Mouse (Mus musculus) embryonic facial prominence, embryonic 13.5 days (tissue): ENCODE data around the gene Cand1. TPM values are rescaled to one million over a fixed set of nuclear protein-coding genes. Genes with fewer than 3 reads are reported as not detected.

Source experiments
- ATAC-seq: fragments of 200-750 bp; cut with Nextera tagmentation; 2 replicates; pipeline ENCODE4 v1.8.0; 2017; ENCODE audit warnings: low read depth; ENCODE audit not compliant: insufficient number of reproducible peaks, insufficient read depth, low FRiP score, low TSS enrichment
- H3K27ac ChIP-seq: fragments of 300-500 bp; sonication (generic); 2 replicates; pipeline ENCODE4 v1.5.1; 2015; ENCODE audit warnings: moderate library complexity, mild to moderate bottlenecking, inconsistent platforms
- H3K27me3 ChIP-seq: fragments of 300-500 bp; sonication (generic); 2 replicates; pipeline ENCODE4 v1.6.1; 2015; ENCODE audit warnings: mild to moderate bottlenecking, inconsistent platforms
- H3K36me3 ChIP-seq: fragments of 300-500 bp; sonication (generic); 2 replicates; pipeline ENCODE4 v1.6.1; 2015; ENCODE audit warnings: mild to moderate bottlenecking, inconsistent platforms
- H3K4me1 ChIP-seq: fragments of 300-500 bp; sonication (generic); 2 replicates; pipeline ENCODE4 v1.6.1; 2015; ENCODE audit warnings: inconsistent platforms
- H3K4me2 ChIP-seq: fragments of 300-500 bp; sonication (generic); 2 replicates; pipeline ENCODE4 v1.6.1; 2015; ENCODE audit warnings: moderate library complexity, mild to moderate bottlenecking, inconsistent platforms
- H3K4me3 ChIP-seq: fragments of 300-500 bp; sonication (generic); 2 replicates; pipeline ENCODE4 v1.5.1; 2015; ENCODE audit warnings: mild to moderate bottlenecking, inconsistent platforms
- H3K9ac ChIP-seq: fragments of 300-500 bp; sonication (generic); 2 replicates; pipeline ENCODE4 v1.6.1; 2015; ENCODE audit warnings: mild to moderate bottlenecking, inconsistent platforms
- H3K9me3 ChIP-seq: fragments of 300-500 bp; sonication (generic); 2 replicates; pipeline ENCODE4 v1.6.1; 2016; ENCODE audit warnings: inconsistent platforms
- WGBS: fragments of 180-500 bp; shearing (Covaris S2); methylation state at CpG from one replicate; pipeline ENCODE4 v1.1.7; 2015; ENCODE audit warnings: mixed read lengths; 5-methylcytosine and 5-hydroxymethylcytosine counted together
- polyA plus RNA-seq: library from polyadenylated mRNA; unstranded; fragments of >200 nt; fragmentation: Nextera tagmentation; extraction: Ambion mirVana; gene quantifications from 2 replicates; pipeline ENCODE4 v1.2.1, GENCODE M21; 2015

Cand1 gene
- polyA plus RNA-seq = 60.8 and 63.6 TPM in 2 replicates

DNA sequence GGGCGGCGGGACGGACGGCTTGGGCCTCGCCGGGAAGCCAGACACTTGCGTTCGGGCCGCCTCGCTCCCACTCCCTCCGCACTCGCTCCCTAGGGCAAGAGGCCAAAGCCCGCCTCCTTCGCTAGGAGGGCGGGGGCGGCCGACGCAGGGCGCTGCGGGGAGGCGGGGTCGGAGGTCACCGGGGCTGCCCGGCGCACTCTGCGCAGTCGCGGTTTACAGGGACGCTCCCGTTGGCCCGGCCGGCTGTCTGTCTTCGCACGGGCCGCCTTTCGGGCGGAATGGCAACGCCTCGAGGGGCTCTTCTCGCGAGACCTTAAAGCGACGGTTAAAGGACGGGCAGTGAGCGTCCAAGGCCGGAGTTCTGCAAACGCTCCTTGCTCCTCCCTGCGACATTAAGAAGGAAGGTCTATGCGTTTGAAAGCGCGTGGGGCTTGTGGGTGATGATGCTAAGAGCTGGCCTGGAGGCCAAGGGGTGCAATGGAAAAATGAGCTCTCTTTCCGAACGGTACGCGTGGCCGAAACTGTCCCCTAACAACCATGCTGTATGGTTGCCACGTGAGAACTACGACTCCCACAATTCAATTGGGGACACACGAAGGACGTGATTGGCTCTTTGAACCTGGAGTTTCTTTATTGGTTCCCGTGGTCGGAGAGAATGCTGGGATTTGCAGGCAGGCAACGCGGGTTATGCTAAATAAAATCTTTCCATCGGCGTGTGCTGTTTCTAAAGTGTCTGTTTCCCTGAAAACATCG is at the start of gene Cand1:
Gene Cand1 (minus strand): TSS at position 87 of the 753 bp plus-strand sequence.
- peak; percentile 98 for ATAC-seq
- H3K4me2 ChIP-seq = peak within 1 kb of the TSS; percentile 78
- peak within 1 kb of the TSS; percentile 98 for H3K27ac ChIP-seq
- no peaks in the 10 kb centered on the region for H3K9me3 ChIP-seq
- peaks cover 12% of the 10 kb centered on the region for H3K36me3 ChIP-seq
- peaks cover 19% of the 10 kb centered on the region for H3K4me1 ChIP-seq
- no peaks in the 10 kb centered on the region for H3K27me3 ChIP-seq
- under 1% methylated on average over 59 of the region's 67 CpGs for WGBS
- H3K9ac ChIP-seq = peak within 1 kb of the TSS; percentile 99
- H3K4me3 ChIP-seq = peak within 1 kb of the TSS; percentile 100

- 0 out of 2 replicates have a peak, but pooled peaks cover 3% of the 10 kb centered on the region for H3K9me3 ChIP-seq
Measured at GRCm38 (mm10) chr10:119278871-119279270, 39.0 kb upstream of the Cand1 start.

DNA sequence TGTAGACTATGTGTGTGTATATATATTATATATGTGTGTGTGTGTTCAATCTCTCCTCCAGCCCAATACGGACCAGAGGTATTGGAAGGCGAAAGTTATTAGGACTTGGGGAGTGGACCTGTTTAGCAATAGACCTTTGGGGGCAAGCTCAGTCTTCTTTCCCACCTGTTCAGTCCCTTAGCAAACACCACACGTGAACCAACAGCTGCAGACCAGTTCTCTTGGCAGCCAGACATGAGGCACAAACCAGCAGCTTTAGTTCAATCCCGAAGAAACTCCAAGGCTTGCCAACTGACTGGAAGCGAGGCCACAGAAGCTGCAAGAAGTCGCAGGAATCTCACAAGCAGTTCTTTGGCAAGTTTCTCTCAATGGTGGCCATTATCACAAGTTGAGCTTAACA is 34.5 kb upstream of the Cand1 start:
- Histone ChIP-seq H3K4me2 (no peak overlapping the region), H3K4me3 (no peak overlapping the region), H3K27me3 (no peaks in the 10 kb centered on the region), H3K4me1 (no peaks in the 10 kb centered on the region), H3K27ac (no peak overlapping the region), H3K9me3 (0 out of 2 replicates have a peak, but pooled peaks cover 3% of the 10 kb centered on the region), H3K36me3 (no peaks in the 10 kb centered on the region), H3K9ac (no peak overlapping the region)
- 91% methylated on average over 6 of the region's 6 CpGs for WGBS
- ATAC-seq = no peak

More at GRCm38 (mm10) chr10:119278871-119279270, 39.0 kb upstream of the Cand1 start:
- Histone ChIP-seq H3K36me3 (no peaks in the 10 kb centered on the region), H3K4me3 (no peak overlapping the region), H3K27me3 (no peaks in the 10 kb centered on the region), H3K4me1 (no peaks in the 10 kb centered on the region), H3K27ac (no peak overlapping the region), H3K9ac (no peak overlapping the region), H3K4me2 (no peak overlapping the region)
- 90% methylated on average over 10 of the region's 10 CpGs for WGBS
- ATAC-seq = no peak

DNA sequence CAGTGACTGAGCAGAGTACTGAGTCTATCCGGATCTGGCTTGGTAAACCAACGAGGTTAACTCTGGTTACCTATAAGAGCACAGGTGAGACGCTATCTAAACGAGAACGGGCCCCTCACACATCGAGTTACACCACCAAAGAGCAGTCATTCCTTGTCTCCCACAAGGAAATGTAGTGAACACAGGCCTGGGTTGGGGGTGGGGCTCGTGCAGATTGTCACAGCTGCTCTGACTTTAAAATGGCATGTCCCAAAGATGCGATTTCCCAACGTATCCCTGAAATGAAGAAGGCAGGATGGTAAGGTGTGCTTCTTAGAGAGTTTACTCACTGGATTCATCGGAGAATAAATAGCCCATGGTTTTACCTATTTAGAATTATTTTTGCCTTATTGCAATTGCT is 32.7 kb upstream of the Cand1 start:
- Histone ChIP-seq H3K36me3 (no peaks in the 10 kb centered on the region), H3K27me3 (no peaks in the 10 kb centered on the region), H3K27ac (no peak overlapping the region), H3K9ac (no peak overlapping the region), H3K4me2 (no peak overlapping the region), H3K4me3 (no peak overlapping the region), H3K4me1 (no peaks in the 10 kb centered on the region), H3K9me3 (0 out of 2 replicates have a peak, but pooled peaks cover 3% of the 10 kb centered on the region)
- 78% methylated on average over 10 of the region's 10 CpGs for WGBS
- ATAC-seq = no peak

- Histone ChIP-seq H3K36me3 (no peaks in the 10 kb centered on the region), H3K4me3 (no peak overlapping the region), H3K4me1 (no peaks in the 10 kb centered on the region), H3K27ac (no peak overlapping the region), H3K9me3 (0 out of 2 replicates have a peak, but pooled peaks cover 3% of the 10 kb centered on the region), H3K4me2 (no peak overlapping the region), H3K9ac (no peak overlapping the region), H3K27me3 (no peaks in the 10 kb centered on the region)
- 90% methylated on average over 10 of the region's 10 CpGs for WGBS
- ATAC-seq = no peak
Measured at GRCm38 (mm10) chr10:119272005-119272404, 32.1 kb upstream of the Cand1 start.

GRCm38 (mm10) chr10:119271101-119271500 is 31.2 kb upstream of the Cand1 start:
- ATAC-seq = no peak
- Histone ChIP-seq H3K4me2 (no peak overlapping the region), H3K4me1 (no peaks in the 10 kb centered on the region), H3K9ac (no peak overlapping the region), H3K9me3 (0 out of 2 replicates have a peak, but pooled peaks cover 3% of the 10 kb centered on the region), H3K27ac (no peak overlapping the region), H3K4me3 (no peak overlapping the region), H3K36me3 (no peaks in the 10 kb centered on the region), H3K27me3 (no peaks in the 10 kb centered on the region)
- WGBS = 87% methylated on average over 10 of the region's 10 CpGs

GRCm38 (mm10) chr10:119270384-119270985 is 30.6 kb upstream of the Cand1 start:
- H3K27ac ChIP-seq = no peak overlapping the region

GRCm38 (mm10) chr10:119264761-119265160 is 24.9 kb upstream of the Cand1 start:
- no peak overlapping the region for H3K4me2 ChIP-seq
- no peak overlapping the region for H3K9ac ChIP-seq
- no peaks in the 10 kb centered on the region for H3K36me3 ChIP-seq
- H3K27ac ChIP-seq = no peak overlapping the region
- no peak for ATAC-seq
- H3K4me1 ChIP-seq = no peaks in the 10 kb centered on the region
- H3K4me3 ChIP-seq = no peak overlapping the region
- no peaks in the 10 kb centered on the region for H3K9me3 ChIP-seq
- WGBS = 75% methylated on average over 7 of the region's 7 CpGs
- H3K27me3 ChIP-seq = no peaks in the 10 kb centered on the region

More at GRCm38 (mm10) chr10:119270384-119270985, 30.6 kb upstream of the Cand1 start:
- Histone ChIP-seq H3K4me2 (no peak overlapping the region), H3K9me3 (0 out of 2 replicates have a peak, but pooled peaks cover 3% of the 10 kb centered on the region), H3K4me1 (no peaks in the 10 kb centered on the region), H3K9ac (no peak overlapping the region), H3K36me3 (no peaks in the 10 kb centered on the region), H3K27me3 (no peaks in the 10 kb centered on the region), H3K4me3 (no peak overlapping the region)
- ATAC-seq = no peak
- 50% methylated on average over 12 of the region's 12 CpGs for WGBS

DNA sequence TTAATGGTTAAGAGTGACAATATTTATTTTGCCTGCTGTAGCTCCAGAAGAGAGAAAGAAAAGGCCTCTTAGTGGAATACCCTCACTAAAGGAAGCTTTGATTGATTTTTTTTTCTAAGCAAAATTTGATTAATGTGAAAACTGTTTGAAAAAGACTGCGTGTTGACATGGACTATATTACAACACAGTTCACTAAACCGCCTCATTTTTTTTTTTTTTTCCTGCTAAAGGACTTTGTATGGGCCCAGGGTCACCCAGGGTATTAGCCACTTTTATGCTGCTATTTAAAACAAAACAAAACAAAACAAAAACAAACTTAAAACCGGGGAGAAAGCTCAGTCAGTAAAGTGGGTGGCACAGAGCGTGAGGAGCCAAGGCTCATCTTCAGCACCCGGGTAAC is 23.0 kb upstream of the Cand1 start:
- Histone ChIP-seq H3K27me3 (no peaks in the 10 kb centered on the region), H3K4me2 (no peak overlapping the region), H3K9ac (no peak overlapping the region), H3K27ac (no peak overlapping the region), H3K4me3 (no peak overlapping the region), H3K36me3 (no peaks in the 10 kb centered on the region), H3K9me3 (no peaks in the 10 kb centered on the region), H3K4me1 (no peaks in the 10 kb centered on the region)
- WGBS = 90% methylated on average over 5 of the region's 5 CpGs
- no peak for ATAC-seq

- no peak for ATAC-seq
Measured at GRCm38 (mm10) chr10:119257876-119258275, 18.0 kb upstream of the Cand1 start.

GRCm38 (mm10) chr10:119244146-119244545 is 4.3 kb upstream of the Cand1 start:
- Histone ChIP-seq H3K9ac (no peak overlapping the region), H3K4me2 (no peak overlapping the region), H3K4me1 (peaks cover 6% of the 10 kb centered on the region; the same call in 1 of the 2 replicates), H3K27ac (no peak overlapping the region), H3K4me3 (no peak overlapping the region), H3K36me3 (no peaks in the 10 kb centered on the region), H3K27me3 (no peaks in the 10 kb centered on the region), H3K9me3 (no peaks in the 10 kb centered on the region)
- ATAC-seq = no peak
- 86% methylated on average over 14 of the region's 14 CpGs for WGBS

More at GRCm38 (mm10) chr10:119257876-119258275, 18.0 kb upstream of the Cand1 start:
- H3K36me3 ChIP-seq = no peaks in the 10 kb centered on the region
- 72% methylated on average over 4 of the region's 4 CpGs for WGBS
- no peak overlapping the region for H3K9ac ChIP-seq
- H3K4me3 ChIP-seq = no peak overlapping the region
- H3K27ac ChIP-seq = no peak overlapping the region
- no peaks in the 10 kb centered on the region for H3K4me1 ChIP-seq
- no peak overlapping the region for H3K4me2 ChIP-seq
- H3K27me3 ChIP-seq = no peaks in the 10 kb centered on the region
- no peaks in the 10 kb centered on the region for H3K9me3 ChIP-seq

DNA sequence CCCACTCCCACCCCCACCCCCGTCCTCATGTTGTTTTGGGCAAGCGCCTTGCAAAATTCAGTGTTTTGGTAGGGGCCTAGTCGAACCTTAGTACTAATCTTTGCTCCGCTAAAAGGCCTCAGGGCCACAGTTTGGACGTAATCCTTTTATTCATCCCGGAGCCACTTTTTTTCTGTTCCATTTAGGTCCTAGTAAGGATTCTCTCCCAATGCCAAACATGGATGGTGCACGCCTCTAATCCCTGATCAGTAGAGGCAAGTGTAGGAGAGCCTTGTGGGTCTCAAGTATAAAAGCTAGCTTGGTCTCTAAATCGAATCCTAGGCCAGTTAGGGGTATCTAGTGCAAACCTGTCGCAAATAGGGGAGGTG is 851 bp upstream of the Cand1 start:
- Histone ChIP-seq H3K4me1 (peaks cover 19% of the 10 kb centered on the region), H3K27me3 (no peaks in the 10 kb centered on the region), H3K27ac (peak overlapping the region; percentile 98), H3K36me3 (peaks cover 6% of the 10 kb centered on the region), H3K4me2 (peak overlapping the region; percentile 66), H3K4me3 (peak overlapping the region; percentile 100), H3K9ac (peak overlapping the region; percentile 99), H3K9me3 (no peaks in the 10 kb centered on the region)
- 4% methylated on average over 9 of the region's 9 CpGs for WGBS
- ATAC-seq = no peak
